Mouse (Mus musculus) ES-Bruce4 (cell line): ENCODE data around the gene Kalrn.

Experiments
- CTCF ChIP-seq: IDR thresholded peaks from one replicate; pipeline ENCODE4 v1.8.1; 2011; ENCODE audit warnings: low read depth, low read length
- EP300 ChIP-seq: IDR thresholded peaks from 2 replicates; pipeline ENCODE4 v1.6.1; 2011; ENCODE audit warnings: low read depth, low read length; ENCODE audit not compliant: insufficient read depth

- TF ChIP-seq CTCF (no peak), EP300 (no peak)
These were observed 86.1 kb downstream of the Kalrn start for GRCm38 (mm10) chr16:34487268-34487667.
